Mouse (Mus musculus): ENCODE results near the gene Zkscan1.

The Zkscan1 gene

GRCm38 (mm10) chr5:138117199-138118015 is 32.5 kb downstream of the Zkscan1 start:
- DNase-seq (ENCODE audit: low read depth in 1 of 2, low spot score in 2 of 2) = no peak

GRCm38 (mm10) chr5:138118041-138118440 is 33.2 kb downstream of the Zkscan1 start:
- DNase-seq (ENCODE audit: low read depth in 1 of 2, low spot score in 2 of 2) = no peak

GRCm38 (mm10) chr5:138132425-138133064 is 47.7 kb downstream of the Zkscan1 start:
- DNase-seq (ENCODE audit: low read depth in 1 of 2, low spot score in 2 of 2) = no peak

- no peak for DNase-seq (ENCODE audit: low read depth in 1 of 2, low spot score in 2 of 2)
These were observed 52.4 kb downstream of the Zkscan1 start for GRCm38 (mm10) chr5:138137257-138137656.

GRCm38 (mm10) chr5:138137935-138138549 is 53.2 kb downstream of the Zkscan1 start:
- no peak for DNase-seq (ENCODE audit: low read depth in 1 of 2, low spot score in 2 of 2)

- DNase-seq (ENCODE audit: low read depth in 1 of 2, low spot score in 2 of 2) = no peak
These were observed 53.7 kb downstream of the Zkscan1 start for GRCm38 (mm10) chr5:138138585-138138984.

GRCm38 (mm10) chr5:138154390-138154789 is 69.5 kb downstream of the Zkscan1 start:
- DNase-seq (ENCODE audit: low read depth in 1 of 2, low spot score in 2 of 2) = no peak

GRCm38 (mm10) chr5:138155443-138155976 is 70.6 kb downstream of the Zkscan1 start, which contains the start of gene Zfp113:
Gene Zfp113 (minus strand): TSS chr5:138155744.
- DNase-seq (ENCODE audit: low read depth in 1 of 2, low spot score in 2 of 2) = peak; percentile 58 to 62
